Mouse (Mus musculus) lung, adult 2 months (tissue): ENCODE data around the gene Fam213b. TPM values are rescaled to one million over a fixed set of nuclear protein-coding genes. Genes with fewer than 3 reads are reported as not detected.
A peak's percentile ranks its signal among the peaks of the same experiment; 100 is the strongest.

ENCODE experiments used
- DNase-seq: peaks from one replicate; pipeline ENCODE4 v3.0.0; 2022
- H3K4me1 ChIP-seq: fragments of 200-500 bp; 2 replicates; pipeline ENCODE4 v1.6.1; 2011; ENCODE audit warnings: low read length; ENCODE audit not compliant: control insufficient read depth, insufficient read depth
- H3K4me3 ChIP-seq: fragments of 200-500 bp; replicated peaks from 2 replicates; pipeline ENCODE3; 2011; ENCODE audit warnings: low read depth, mild to moderate bottlenecking, control low read depth, low read length; ENCODE audit errors: extremely low read depth
- CTCF ChIP-seq: fragments of 200-500 bp; IDR thresholded peaks from 2 replicates; pipeline ENCODE4 v1.5.1; 2011; ENCODE audit warnings: mild to moderate bottlenecking, low read length, control low read depth; ENCODE audit not compliant: insufficient read depth
- POLR2A ChIP-seq: fragments of 200-500 bp; IDR thresholded peaks from 2 replicates; pipeline ENCODE4 v1.6.1; 2011; ENCODE audit warnings: low read depth, mild to moderate bottlenecking, control low read depth, low read length, borderline replicate concordance; ENCODE audit errors: extremely low read depth
- WGBS: fragments of 180-500 bp; shearing (Covaris S2); methylation state at CpG from one replicate; pipeline ENCODE4 v1.1.7; 2018; 5-methylcytosine and 5-hydroxymethylcytosine counted together
- polyA plus RNA-seq: library from polyadenylated mRNA; depleted of rRNA; stranded (reverse); fragments of >200 nt; gene quantifications from 2 replicates; pipeline ENCODE4 v1.2.3, GENCODE M21; 2012

Fam213b gene
- polyA plus RNA-seq, 1 experiment, result 14.8 TPM

- TF ChIP-seq CTCF (no peak), POLR2A (no peak)
- no peaks in the 10 kb centered on the region for H3K4me1 ChIP-seq
- no peak overlapping the region for H3K4me3 ChIP-seq
- WGBS, result 75% methylated on average over 11 of the region's 11 CpGs
- DNase-seq, result no peak
Observed at GRCm38 (mm10) chr4:154885416-154885815, 13.5 kb downstream of the Fam213b start.

GRCm38 (mm10) chr4:154882014-154882659, 16.8 kb downstream of the Fam213b start:
- WGBS, result 22% methylated on average over 14 of the region's 14 CpGs
- no peak for TF ChIP-seq POLR2A
- TF ChIP-seq CTCF, result no peak
- DNase-seq, result no peak
- H3K4me1 ChIP-seq, result peaks cover 2% of the 10 kb centered on the region; the same call in 1 of the 2 replicates
- no peak overlapping the region for H3K4me3 ChIP-seq

DNA sequence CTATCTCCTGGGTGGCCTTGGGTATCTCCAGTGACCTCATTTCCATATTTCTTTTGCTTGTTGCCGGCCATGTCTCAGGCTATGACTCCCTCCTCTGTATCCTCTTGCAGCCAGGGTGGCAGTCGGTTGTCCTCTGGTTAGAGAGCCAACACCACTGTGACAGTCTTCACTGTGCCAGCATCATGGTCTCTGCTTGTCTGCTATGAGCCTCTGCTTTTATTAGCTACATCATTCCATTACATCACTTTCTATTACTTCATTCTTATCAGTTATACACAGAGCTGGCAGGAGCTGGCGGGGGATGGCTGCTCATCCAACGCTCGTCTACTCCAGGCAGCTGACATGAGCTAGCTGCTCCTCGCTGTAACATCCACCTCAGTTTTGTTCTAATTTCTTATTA, 18.2 kb downstream of the Fam213b start:
- no peak for DNase-seq
- Histone ChIP-seq H3K4me3 (no peak overlapping the region), H3K4me1 (peaks cover 2% of the 10 kb centered on the region; the same call in 1 of the 2 replicates)
- no peak for TF ChIP-seq POLR2A
- no peak for TF ChIP-seq CTCF
- WGBS, result 44% methylated on average over 6 of the region's 6 CpGs

- peak; percentile 94 for TF ChIP-seq CTCF
- TF ChIP-seq POLR2A, result peak; percentile 67; the same call in 1 of the 2 replicates
- 8% methylated on average over 18 of the region's 18 CpGs for WGBS
- Histone ChIP-seq H3K4me3 (peak overlapping the region; percentile 27), H3K4me1 (peaks cover 2% of the 10 kb centered on the region; the same call in 1 of the 2 replicates)
- DNase-seq, result peak; percentile 92
Observed at GRCm38 (mm10) chr4:154877864-154878548, 20.9 kb downstream of the Fam213b start.

- peaks cover under 1% of the 10 kb centered on the region; the same call in 1 of the 2 replicates for H3K4me1 ChIP-seq
- no peak overlapping the region for H3K4me3 ChIP-seq
- DNase-seq, result no peak
- TF ChIP-seq CTCF (no peak), POLR2A (no peak)
- 75% methylated on average over 6 of the region's 6 CpGs for WGBS
Observed at GRCm38 (mm10) chr4:154873186-154873585, 25.7 kb downstream of the Fam213b start.

DNA sequence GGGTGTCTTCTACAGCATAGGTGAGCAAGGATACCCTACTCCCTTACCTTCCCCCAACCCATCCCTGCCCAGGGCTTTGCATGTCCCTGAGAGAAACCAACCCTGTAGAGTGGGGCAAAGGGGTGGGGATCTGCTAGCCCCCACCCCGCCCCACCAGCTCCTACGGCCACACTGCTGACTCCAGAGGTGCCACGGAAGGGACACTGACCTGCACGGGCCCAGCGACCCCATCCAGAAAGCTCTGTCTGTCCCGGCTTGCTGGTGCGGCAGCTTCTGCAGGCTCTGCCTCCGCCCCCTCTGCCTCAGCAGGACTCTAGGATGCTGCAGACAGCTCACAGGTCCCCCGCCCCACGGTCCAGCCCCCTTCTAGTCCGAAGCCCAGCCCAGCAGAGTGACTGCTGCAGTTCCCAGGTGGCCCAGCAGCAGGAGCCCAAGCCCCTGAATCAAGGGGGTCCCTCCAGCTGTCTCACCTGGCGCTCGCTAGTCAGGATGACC, 27.1 kb downstream of the Fam213b start:
- Histone ChIP-seq H3K4me1 (no peaks in the 10 kb centered on the region), H3K4me3 (no peak overlapping the region)
- TF ChIP-seq CTCF, result no peak
- no peak for TF ChIP-seq POLR2A
- DNase-seq, result no peak
- 8% methylated on average over 13 of the region's 13 CpGs for WGBS

DNA sequence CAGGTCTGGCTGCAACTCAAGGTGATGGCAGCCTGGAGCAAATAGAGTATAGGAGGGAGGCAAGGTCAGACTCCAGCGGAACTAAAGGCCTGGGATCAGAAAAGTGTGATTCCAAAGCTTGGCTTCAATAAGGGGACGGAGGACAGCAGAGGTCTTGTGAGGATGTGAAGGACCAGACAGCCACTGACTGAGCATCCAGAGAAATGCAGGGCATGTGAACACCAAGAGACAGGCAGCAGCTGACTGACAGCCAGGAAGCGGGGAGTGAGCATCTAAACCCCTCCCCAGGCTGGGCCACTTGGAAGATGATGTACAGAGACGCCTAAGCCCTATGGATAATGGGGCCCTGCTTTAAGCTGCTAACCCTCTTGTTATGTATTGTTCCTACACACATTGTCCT, 28.2 kb downstream of the Fam213b start:
- Histone ChIP-seq H3K4me1 (no peaks in the 10 kb centered on the region), H3K4me3 (no peak overlapping the region)
- TF ChIP-seq POLR2A (no peak), CTCF (no peak)
- 82% methylated on average over 4 of the region's 4 CpGs for WGBS
- no peak for DNase-seq

GRCm38 (mm10) chr4:154869440-154869839, 29.5 kb downstream of the Fam213b start, which contains the start of gene Mmel1:
Gene Mmel1, plus strand, starts transcription at chr4:154869585.
- Histone ChIP-seq H3K4me3 (no peak within 1 kb of the TSS), H3K4me1 (no peaks in the 10 kb centered on the region)
- DNase-seq, result no peak
- no peak for TF ChIP-seq POLR2A
- TF ChIP-seq CTCF, result no peak
- 78% methylated on average over 7 of the region's 7 CpGs for WGBS

DNA sequence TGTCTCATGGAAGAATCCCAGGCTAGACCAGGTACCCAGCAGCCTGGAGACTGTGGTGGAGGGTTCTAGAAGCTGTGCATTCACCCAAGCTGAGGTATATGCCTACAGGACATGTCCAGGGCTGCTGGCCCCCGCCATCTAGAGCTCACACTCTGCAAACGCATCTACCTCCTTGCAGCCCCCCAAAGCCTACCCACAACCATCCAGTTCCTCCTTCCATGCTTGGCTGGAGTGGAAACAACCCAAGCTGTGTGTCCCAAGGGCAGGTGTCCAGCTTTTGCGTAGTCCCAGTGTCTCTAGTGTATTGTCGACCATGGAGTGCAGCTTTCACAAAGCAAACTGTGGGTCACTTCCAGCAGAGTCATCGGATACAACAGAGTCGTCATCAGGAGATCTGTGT, 31.7 kb downstream of the Fam213b start:
- Histone ChIP-seq H3K4me3 (no peak overlapping the region), H3K4me1 (no peaks in the 10 kb centered on the region)
- 74% methylated on average over 6 of the region's 6 CpGs for WGBS
- DNase-seq, result no peak
- no peak for TF ChIP-seq CTCF
- TF ChIP-seq POLR2A, result no peak
